Mouse (Mus musculus) frontal cortex, postnatal 14 days (tissue): ENCODE measurements around the gene Sergef.

Experiments
- DNase-seq, 2 experiments: peaks; one replicate each; pipeline ENCODE4 v3.0.0; 2022; ENCODE audit warnings: low spot score in 2 of 2

Sergef gene

DNA sequence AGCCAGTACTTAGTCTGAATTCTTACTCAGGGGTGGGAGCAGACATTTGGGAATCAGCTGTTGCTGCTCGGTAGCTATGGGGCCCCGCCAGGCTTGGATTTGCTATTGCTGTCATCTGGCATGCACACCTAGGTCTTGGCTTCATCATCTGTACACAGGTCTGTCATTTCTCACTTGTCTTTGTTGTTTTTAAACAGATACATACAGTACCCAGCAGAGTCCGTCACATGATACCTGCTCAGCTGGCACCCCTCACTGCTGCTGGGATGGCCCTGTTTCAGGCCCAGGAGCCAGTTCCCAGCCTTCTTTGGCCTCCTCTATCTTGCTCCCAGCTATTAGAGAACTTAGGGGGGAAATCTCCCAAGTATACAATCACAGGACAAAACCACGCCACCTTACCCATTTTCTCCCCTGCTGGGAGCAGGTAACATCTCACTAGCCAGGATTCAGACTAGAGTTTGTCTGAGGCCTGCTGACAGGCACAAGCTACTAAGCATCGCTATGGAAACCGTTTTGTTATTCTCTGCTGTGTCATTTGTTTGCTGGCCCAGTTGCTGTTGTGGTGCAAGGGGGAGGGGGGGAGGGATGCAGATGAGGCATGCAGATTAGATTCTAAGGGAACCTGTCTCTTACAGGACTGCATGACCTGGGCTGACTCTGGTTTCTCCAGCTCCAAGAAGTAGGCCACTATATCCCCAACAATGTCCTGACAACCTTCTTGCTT lies 190.5 kb downstream of the Sergef start:
- no peak for DNase-seq

DNA sequence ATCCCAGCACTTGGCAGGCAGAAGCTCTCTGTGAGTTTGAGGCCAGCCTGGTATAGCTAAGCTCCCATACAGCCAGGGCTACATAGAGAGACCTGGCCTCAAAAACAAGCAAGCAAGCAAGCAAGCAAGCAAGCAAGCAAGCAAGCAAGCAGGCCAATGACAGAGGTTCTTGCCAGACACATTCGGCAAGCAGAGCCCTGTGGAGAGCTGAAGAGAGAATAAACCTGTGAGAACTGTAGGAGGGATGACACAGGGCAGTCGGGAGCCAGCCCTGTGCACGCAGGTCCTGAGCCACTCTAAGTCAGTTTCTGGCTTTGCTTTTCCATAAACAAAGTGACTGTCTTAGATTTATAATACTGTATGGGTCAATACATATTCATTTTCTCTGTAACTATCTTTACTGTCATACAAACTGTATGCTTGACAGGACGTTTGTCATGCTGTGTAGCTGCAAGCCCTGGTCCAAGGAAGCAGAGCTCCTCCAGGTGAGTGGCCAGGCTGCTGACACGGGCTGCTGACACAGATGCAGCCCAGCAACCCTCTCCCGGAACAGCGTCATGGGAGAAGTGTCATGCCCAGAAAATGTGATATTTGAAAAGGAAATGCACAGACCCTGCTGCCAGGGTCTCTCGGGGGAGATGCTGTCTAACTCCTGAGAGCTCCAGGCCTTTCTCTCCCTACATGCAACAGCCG lies 192.0 kb downstream of the Sergef start:
- no peak for DNase-seq

DNA sequence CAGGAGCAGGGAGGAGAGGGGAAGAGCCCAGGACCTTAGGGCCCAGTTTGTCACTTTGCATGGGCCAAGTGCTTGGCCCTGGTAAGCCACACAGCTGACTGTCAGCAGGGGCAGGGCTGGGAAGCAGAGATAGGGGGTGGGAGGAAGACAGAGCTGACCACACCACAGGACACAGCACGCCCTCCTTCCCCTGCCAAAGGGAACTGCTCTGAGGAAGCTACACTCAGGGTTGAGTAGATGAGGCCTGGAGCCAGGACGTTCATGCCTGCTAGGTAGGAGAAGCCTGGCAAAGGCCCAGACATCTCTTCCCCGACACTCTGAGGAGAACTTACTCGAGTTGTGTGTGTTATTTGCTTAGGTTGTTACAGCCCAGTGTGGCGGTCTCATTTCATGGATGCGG lies 193.7 kb downstream of the Sergef start:
- no peak for DNase-seq

DNA sequence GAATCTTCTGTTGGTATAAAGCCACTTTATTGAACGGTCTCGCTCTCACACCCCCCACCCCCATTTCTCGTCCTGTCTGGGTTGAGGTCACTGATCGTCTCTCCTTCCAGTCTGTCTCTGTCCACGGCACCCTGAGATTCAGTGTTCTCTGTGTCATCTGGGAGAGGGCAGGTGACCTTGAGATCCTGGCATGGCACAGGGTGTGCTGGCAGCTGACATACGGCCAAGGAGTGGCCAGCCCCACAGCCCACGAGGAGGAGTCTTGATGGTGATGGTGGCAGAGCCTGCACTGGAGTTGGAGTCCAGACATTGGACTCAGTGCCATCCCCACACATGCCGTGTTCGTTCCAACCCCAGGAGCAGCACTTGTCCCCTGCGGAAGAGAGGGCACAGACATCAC lies 196.4 kb downstream of the Sergef start:
- DNase-seq = no peak

DNA sequence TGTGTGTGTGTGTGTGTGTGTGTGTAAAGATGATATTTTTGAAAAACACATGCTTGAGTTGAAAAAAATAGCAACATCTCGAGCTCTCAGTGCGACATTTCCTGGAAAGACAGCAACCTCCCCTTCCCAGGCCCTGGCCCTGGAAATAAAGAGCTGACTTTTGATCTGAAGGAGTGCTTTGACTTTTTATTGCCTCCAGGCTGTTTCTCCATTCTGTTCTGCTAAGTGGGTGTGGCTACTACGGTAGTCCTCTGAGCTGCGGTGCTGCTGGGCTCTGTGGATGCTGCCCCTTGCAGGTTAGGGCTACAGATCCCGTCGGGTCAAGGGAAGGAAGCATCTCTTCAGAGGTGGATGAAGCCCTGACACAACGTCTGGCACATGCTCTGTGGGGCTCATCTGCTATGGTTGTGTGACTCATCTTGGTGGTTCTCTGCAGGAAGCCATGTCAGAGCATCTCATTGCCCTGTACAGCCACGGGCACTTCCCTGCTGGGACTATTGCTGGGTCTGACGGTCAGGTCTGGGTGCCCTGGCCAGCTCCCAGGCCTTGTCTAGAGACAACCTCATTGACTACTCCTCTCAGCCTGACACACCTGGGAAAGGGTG lies 201.0 kb downstream of the Sergef start:
- DNase-seq = no peak

DNA sequence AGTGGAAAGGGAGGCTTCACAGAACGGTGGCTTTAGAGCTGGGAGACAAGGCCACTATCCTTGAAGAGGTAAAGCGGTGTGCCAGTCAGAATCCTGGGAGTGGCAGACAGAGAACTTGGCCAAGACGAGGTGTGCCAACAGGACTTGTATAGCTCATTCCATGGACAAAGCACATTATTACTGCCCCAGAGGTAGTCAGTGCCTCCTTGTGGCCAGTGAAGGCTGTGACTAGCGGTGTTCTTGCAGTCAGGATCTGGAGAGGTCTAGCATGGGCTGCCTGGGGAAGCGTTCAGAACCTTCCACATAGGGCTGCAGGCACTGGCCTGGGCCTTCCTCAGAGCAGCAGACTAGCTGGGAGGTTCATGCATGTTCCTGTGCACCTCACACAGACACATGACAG lies 203.8 kb downstream of the Sergef start:
- DNase-seq = no peak

DNA sequence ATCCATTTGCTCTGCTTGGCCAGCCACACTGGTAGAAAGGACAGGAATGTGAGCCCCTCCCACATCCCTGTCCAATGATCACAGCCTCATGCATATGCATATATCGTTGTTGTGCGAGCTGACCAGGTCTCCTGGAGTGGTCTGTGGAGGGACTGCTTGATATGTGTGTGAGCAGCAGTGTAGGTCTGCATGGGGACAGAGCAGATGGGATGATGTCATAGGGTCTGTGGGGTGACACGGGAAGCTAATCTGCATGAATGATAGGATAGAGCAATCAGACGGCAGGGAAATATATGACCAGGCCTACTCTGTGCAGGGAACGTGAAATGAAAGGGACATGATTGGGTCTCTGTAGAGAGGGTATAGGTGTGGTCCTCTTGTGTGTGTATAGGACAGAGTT lies 205.7 kb downstream of the Sergef start:
- DNase-seq = no peak

DNA sequence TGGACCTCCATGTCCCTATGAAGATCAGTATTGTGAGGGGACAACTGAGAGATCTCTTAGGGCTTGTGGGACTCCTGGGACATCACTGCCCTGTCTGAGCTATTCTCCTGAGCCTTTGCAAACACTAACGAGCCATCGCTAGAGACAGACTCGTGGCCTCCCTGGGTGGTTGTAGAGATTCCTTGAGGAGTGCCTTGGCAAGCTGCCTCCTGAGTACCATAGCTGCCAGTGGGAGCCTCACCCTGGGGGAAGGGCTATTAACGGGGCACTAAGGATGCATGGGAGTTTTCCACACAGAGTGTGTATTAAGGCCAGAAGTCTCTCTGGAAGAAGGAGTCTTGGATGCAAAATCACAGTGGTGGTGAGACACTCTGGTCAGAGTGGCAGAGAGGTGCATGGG lies 214.6 kb downstream of the Sergef start:
- DNase-seq = no peak

DNA sequence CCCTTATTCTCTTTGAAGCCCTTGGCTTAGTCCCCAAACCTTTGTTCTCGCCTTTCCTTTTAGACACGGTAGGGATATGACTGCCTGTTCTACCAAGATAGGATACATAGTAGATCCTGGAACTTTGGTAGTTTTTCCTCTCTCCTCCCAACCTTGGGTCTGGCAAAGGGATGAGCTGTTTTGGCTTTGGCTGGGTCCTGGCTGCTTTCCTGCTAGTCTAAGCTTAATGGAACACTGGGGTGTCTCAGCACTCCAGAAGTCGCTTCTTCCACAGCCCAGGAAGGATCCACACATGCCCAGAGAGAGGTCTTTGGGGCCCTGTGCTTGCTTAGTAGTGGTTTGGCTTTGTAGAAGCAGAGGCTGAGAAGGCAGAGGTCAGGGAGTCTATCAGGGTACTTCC lies 215.7 kb downstream of the Sergef start:
- no peak for DNase-seq

DNA sequence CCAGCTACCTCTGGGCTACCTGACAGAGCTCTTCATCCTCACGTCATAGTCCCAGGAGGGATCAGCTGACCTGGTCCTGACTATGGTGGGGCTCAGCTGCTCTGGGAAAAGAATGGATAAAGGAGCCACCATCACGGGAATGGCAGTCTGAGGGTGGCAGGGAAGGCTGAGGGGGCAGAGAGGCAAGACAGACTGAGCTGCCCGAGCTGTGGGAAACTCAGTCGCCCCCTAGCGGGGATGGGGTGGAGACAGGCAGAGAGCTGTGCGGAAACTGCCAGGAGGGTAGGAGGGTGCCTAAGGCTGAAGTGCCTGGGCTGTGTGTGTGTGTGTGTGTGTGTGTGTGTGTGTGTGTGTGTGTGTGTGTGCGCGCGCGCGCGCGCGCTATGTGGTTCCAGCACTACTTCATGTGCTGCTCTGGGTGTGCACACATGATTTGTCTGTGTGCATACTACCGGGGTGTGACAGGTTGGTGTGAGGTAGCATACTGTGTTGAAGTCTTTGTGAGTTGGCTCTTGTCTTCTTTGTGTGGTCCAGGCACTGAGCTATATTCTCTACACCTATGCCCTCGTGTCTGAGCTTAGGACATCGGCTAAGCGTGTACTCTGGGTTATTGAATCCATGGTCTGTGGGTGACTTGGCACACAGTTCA lies 216.7 kb downstream of the Sergef start:
- peak; percentile 62 to 69 for DNase-seq

DNA sequence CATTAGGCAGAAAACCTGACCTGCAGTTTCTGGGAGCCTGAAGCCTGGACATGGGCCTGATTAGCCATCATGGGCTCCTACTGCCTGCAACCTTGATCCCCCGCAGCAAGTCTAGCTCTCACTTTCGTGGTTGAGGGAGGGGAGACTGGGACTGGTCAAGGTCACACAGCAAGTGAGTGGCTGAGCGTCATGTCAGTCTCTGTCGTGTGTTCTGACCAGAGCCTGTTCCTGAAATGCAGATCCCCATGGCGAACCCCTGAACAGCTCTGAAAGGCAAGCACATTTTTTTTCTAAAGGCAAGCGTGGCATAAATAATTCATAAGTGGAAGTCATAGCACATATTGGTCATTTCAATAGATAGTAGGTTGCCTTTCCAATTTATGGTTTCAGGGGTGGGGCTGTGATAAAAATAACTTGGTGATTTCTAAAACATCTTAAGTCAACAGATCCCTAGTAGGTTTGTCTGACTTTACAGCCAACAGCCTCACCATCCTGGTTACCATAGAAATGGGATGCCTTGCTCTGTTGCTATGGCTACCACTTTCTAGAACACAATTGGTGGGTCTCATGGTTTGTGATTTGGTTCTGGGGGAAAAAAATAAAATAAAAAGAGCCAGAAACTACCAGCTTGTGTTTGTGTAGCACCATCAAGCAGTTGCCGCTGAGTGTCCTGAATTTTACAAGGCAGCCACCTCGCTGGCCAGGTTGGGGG lies 217.4 kb downstream of the Sergef start:
- DNase-seq = no peak

DNA sequence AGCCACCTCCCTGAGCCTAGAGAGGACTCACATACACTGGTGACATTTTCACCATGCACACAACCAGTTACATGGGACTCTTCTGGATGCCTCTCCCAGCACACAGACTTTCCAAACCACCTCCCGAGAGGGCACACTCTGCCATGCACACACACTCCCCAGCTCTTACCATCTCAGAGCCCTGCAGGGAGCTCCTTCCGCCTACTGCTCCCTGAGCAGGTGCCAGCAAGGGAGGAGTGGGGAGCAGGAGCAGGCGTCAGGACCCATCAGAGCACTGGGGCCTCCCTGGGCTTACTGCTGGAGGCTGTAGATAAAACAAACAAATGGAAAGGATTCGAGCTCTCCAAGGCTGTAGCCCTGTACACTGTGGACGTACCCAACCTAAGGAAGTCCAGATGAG lies 218.1 kb downstream of the Sergef start:
- DNase-seq = no peak

DNA sequence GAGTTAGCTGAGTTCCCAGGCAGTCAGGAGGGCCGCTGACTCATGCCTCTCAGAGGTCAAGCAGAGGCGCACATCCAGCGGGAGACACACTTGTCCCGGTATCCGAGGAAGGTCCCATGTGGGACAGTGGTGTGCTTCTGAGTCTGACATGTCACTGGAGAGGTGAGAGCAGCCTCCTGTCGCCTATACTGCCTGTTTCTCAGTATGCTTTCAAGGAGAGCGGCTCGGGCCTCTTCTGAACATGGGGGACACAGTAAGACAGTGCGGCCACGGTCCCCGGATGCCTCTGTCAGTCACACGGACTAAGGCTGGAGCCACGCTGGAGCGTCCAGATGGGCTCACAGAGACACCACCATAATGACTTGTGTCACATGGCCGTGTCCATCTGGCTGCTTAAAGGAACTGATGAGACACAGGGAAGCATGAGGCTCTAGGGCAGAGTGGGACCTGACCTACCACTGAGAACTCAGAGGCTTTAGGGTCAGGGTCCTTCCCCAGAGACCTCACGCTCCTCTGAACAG lies 221.4 kb downstream of the Sergef start:
- no peak for DNase-seq

DNA sequence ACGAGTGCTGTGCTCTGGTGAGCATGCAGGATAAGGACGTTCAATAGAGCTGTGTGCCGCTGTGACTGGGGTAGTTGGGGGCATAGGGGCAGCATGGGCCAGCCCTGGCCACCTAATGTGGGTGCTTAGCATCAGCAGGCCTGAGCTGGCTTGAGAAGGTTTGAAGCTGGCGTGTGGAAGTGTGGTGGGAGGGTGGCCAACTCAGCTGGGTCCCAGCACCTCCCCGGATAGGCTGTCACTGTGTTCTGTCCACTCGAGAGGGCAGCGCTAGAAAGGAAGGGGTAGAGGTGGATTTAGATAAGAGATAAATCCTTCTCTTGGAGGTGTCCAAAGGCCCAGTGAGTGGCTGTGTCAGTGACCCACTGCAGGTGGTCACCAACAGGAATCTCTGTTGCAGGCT lies 222.1 kb downstream of the Sergef start:
- no peak for DNase-seq

DNA sequence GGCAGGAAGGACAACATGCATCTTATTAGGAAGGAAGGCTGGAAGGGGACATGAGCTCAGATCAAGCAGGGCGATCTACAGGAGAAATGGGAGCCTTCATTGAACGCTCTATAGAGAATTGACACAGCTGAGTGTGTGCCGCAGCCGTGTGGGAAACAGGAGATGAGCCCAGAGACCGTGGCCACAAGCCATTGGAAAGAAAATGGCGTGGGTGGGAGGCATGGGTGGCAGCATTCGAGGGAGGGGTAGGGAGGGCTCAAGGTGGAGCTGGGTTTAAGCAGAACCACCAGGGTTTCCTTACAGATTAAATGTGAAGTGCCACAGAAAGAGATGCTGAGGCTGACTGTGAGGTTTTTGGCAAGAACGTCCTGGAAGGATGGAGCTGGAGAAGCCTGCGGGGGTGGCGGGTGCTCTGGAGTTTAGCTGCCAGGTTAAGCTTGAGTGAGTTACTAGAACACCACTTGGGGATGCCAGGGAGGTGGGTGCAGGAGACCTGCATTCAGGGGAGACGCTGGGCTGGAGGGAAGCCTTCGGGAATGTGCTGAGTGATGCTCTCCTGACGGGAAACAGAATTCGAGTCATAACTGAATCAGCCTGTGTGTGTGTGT lies 223.7 kb downstream of the Sergef start:
- no peak for DNase-seq

DNA sequence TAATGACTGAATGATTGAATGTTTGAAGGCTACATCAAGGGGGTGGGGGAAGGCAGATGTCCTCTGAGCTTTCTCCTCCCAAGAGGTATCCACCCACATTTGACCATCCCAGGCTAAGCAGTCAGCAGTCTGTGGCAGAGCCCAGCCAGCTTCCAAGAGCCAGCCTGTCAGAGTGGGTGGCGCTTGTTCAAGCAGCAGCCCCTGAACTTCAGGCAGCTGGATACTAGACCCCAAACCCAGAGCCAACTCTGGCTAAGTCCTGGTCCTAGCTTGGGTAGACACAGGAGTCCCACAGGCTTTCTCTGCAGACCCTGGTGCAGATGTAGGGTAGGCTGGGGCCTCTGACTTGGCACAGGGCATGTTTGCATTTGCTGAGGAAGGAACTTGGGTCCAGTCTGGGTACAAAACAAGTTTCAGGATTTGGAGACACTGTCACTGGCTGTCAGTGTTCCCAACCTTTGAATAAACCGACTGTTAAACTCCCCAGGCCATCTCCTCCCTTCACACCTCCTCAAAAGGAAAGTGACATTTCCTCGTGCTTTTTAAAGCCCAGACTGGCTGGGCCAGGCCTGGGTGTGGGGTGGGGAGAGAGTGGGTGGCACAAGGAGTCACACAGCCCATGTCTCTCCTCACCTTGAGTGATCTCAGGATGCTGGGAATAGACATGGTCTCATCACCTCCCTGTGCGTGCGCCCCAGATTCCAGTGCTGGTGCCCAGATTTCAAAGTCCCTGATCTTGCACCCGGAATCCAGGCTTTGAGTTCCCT lies 225.5 kb downstream of the Sergef start:
- DNase-seq = no peak

DNA sequence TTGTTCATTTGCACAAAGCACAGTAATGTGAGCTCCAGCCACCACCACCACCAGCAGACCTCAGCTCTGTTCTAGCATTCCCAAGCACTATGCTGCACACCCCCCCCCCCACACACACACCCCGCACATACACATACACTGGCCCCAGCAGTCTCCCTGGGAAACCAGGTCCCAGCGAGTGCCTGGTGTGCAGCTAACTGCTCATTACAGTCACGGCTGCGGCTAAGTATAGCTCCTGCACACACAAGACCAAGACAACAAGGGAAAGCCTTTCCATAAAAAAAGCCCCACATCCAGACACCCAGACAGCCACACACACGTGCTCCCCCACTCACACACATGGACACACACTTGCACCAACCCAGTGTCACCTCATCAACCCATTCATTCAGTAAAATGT lies 226.8 kb downstream of the Sergef start:
- DNase-seq = no peak

DNA sequence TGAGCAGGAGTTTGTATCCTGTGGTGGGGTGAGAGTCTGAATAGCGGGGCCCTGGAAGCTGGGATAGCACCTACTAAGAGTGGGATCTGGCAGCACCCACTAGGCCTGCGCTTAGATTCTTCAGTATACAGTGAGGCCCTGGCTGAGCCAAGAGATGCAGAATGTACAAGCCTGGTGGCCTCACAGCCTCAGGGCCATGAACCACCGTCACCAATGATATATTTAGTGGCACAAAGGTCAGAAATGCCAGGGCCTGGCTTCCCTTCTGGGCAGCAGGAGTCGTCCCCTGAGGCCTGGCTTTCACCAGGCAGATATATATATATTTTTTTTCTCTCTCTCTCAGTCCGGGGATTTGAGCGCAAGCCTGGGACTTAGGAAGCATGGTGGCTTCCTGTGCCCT lies 228.9 kb downstream of the Sergef start:
- DNase-seq = no peak

DNA sequence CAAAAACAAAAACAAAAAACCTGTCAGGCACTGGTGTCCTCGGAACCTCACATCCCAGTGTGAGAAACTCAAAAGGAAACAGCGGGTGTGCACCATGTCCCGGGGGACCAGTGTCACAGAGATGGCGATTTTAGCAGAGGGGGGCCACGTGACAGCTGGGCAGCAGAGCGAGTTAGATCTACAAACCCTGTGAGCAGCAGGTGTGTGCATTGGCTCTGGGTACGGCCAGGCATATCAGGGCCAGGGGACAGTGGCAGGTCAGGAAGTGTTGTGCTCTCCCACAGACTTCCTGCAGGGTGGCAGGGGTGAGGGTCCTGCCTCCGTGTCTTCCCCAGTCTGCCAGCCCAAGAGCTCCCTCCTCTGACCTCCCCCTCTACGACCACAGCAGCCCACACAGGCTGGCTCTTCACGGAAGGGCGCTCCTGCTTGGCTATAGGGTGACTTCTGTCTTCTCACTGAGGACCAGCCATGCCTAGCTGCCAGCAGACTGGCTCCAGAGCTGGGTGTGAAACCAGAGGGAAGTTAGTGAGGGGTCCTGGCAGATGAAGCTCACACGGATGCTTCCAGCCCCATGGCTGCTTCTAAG lies 230.3 kb downstream of the Sergef start:
- DNase-seq = no peak

DNA sequence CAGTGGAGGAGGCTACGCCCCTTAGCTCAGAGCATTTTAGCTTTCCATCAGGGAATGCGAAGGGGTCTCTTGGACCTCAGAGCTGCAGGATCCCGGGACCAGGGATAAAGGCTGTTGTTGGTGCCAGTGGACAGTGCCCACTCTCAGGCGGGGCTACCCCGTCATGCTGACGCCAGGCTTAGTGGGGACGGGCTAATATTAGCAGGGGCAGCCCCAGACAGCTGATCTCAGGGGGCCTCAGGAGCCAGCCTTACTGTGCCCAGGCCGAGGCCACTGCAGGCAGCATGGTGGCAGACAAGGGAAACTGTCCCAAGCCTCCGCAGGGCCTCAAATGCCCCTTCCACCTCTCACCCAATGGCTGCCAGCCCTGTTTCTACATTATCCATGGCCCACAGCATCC lies 231.0 kb downstream of the Sergef start:
- no peak for DNase-seq
